Mouse (Mus musculus) MEL (cell line): ENCODE data around the gene Inpp5d. TPM values are rescaled to one million over a fixed set of nuclear protein-coding genes. Genes with fewer than 3 reads are reported as not detected.

Experiments
- DNase-seq: peaks from one replicate; pipeline ENCODE4 v3.0.0; 2011; ENCODE audit warnings: low read depth, low spot score
- H3K27ac ChIP-seq: 2 replicates; pipeline ENCODE4 v1.5.1; 2012; ENCODE audit warnings: low read depth, mild to moderate bottlenecking, control low read depth, low read length, moderate library complexity; ENCODE audit not compliant: control insufficient read depth
- H3K27me3 ChIP-seq, 2 experiments: fragments of 150-350 bp in 1 of 2; sonication (generic) in 1 of 2; 2 replicates each; pipeline ENCODE4 v1.6.1; 2012; ENCODE audit warnings: low read length in 2 of 2, mild to moderate bottlenecking in 2 of 2, improper control_type of control experiment in 1 of 2, moderate library complexity in 1 of 2; ENCODE audit not compliant: insufficient read depth in 2 of 2, control insufficient read depth in 1 of 2
- H3K36me3 ChIP-seq, 2 experiments: 2 replicates each; pipeline ENCODE4 v1.6.1; 2012 to 2014; ENCODE audit warnings: low read length in 2 of 2, improper control_type of control experiment in 1 of 2, inconsistent platforms in 1 of 2, mild to moderate bottlenecking in 1 of 2; ENCODE audit not compliant: insufficient read depth in 2 of 2, control insufficient read depth in 1 of 2
- H3K4me1 ChIP-seq, 2 experiments: fragments of 150-350 bp in 1 of 2; sonication (generic) in 1 of 2; 2 replicates each; pipeline ENCODE4 v1.6.1; 2012; ENCODE audit warnings: low read length in 2 of 2, improper control_type of control experiment in 1 of 2, mild to moderate bottlenecking in 1 of 2; ENCODE audit not compliant: insufficient read depth in 2 of 2, control insufficient read depth in 1 of 2
- H3K4me3 ChIP-seq, 2 experiments: fragments of 150-350 bp in 1 of 2; sonication (generic) in 1 of 2; 2 replicates each; pipeline ENCODE4 v1.5.1; 2012; ENCODE audit warnings: low read depth in 2 of 2, low read length in 2 of 2, mild to moderate bottlenecking in 2 of 2, moderate library complexity in 2 of 2, control low read depth in 1 of 2, improper control_type of control experiment in 1 of 2; ENCODE audit not compliant: control insufficient read depth in 1 of 2, insufficient read depth in 1 of 2
- H3K79me2 ChIP-seq: 2 replicates; pipeline ENCODE4 v1.6.1; 2012; ENCODE audit warnings: mild to moderate bottlenecking, low read length, moderate library complexity; ENCODE audit not compliant: control insufficient read depth, poor library complexity, insufficient read depth
- H3K9ac ChIP-seq: 2 replicates; pipeline ENCODE4 v1.6.1; 2012; ENCODE audit warnings: low read depth, mild to moderate bottlenecking, control low read depth, low read length, moderate library complexity; ENCODE audit not compliant: control insufficient read depth, poor library complexity, severe bottlenecking
- H3K9me3 ChIP-seq: fragments of 150-350 bp; sonication (generic); replicated peaks from 2 replicates; pipeline ENCODE4 v1.6.1; 2012; ENCODE audit warnings: mild to moderate bottlenecking, low read length, improper control_type of control experiment, moderate library complexity; ENCODE audit not compliant: insufficient read depth
- CHD1 ChIP-seq: IDR thresholded peaks from 2 replicates; pipeline ENCODE4 v1.6.1; 2012; ENCODE audit warnings: low read depth, mild to moderate bottlenecking, inconsistent platforms, low read length, improper control_type of control experiment
- ELF1 ChIP-seq: IDR thresholded peaks from 2 replicates; pipeline ENCODE4 v1.6.1; 2014; ENCODE audit warnings: low read depth, mild to moderate bottlenecking, inconsistent platforms, low read length, improper control_type of control experiment, moderate library complexity
- KAT2A ChIP-seq: conservative IDR thresholded peaks from 2 replicates; pipeline ENCODE4 v1.6.1; 2012; ENCODE audit warnings: low read depth, low read length, improper control_type of control experiment, inconsistent platforms
- MAFK ChIP-seq: IDR thresholded peaks from 2 replicates; pipeline ENCODE4 v1.6.1; 2011; ENCODE audit warnings: low read depth, mild to moderate bottlenecking, low read length, improper control_type of control experiment, borderline replicate concordance
- MAX ChIP-seq: IDR thresholded peaks from 2 replicates; pipeline ENCODE4 v1.6.1; 2011; ENCODE audit warnings: low read length, improper control_type of control experiment
- MAZ ChIP-seq: IDR thresholded peaks from 2 replicates; pipeline ENCODE4 v1.6.1; 2012; ENCODE audit warnings: low read depth, mild to moderate bottlenecking, inconsistent platforms, low read length, improper control_type of control experiment
- MEF2A ChIP-seq: IDR thresholded peaks from 2 replicates; pipeline ENCODE4 v1.6.1; 2014; ENCODE audit warnings: low read depth, mild to moderate bottlenecking, inconsistent platforms, low read length, improper control_type of control experiment; ENCODE audit not compliant: poor library complexity, insufficient replicate concordance, severe bottlenecking; ENCODE audit errors: extremely low read depth
- MXI1 ChIP-seq: IDR thresholded peaks from 2 replicates; pipeline ENCODE4 v1.6.1; 2011; ENCODE audit warnings: mild to moderate bottlenecking, low read depth, low read length, improper control_type of control experiment
- MYC ChIP-seq: IDR thresholded peaks from 2 replicates; pipeline ENCODE4 v1.6.1; 2011; ENCODE audit warnings: low read depth, mild to moderate bottlenecking, low read length, improper control_type of control experiment, moderate library complexity
- RAD21 ChIP-seq: IDR thresholded peaks from 2 replicates; pipeline ENCODE4 v1.6.1; 2011; ENCODE audit warnings: mild to moderate bottlenecking, low read depth, low read length, improper control_type of control experiment
- RCOR1 ChIP-seq: IDR thresholded peaks from 2 replicates; pipeline ENCODE4 v1.6.1; 2012; ENCODE audit warnings: low read depth, mild to moderate bottlenecking, inconsistent platforms, low read length, improper control_type of control experiment
- TAL1 ChIP-seq: IDR thresholded peaks from 2 replicates; pipeline ENCODE4 v1.6.1; 2012; ENCODE audit warnings: mild to moderate bottlenecking, inconsistent platforms, low read length, moderate library complexity, mixed read lengths
- TBP ChIP-seq: IDR thresholded peaks from 2 replicates; pipeline ENCODE4 v1.8.0; 2011; ENCODE audit warnings: low read depth, low read length, improper control_type of control experiment
- TCF12 ChIP-seq: IDR thresholded peaks from 2 replicates; pipeline ENCODE4 v1.6.1; 2014; ENCODE audit warnings: low read depth, mild to moderate bottlenecking, inconsistent platforms, low read length, improper control_type of control experiment, moderate library complexity
- USF1 ChIP-seq: IDR thresholded peaks from 2 replicates; pipeline ENCODE4 v1.6.1; 2014; ENCODE audit warnings: low read depth, mild to moderate bottlenecking, inconsistent platforms, low read length, improper control_type of control experiment, moderate library complexity
- polyA plus RNA-seq, 2 experiments: library from polyadenylated mRNA; stranded (reverse) in 1 of 2; unstranded in 1 of 2; fragments of >175 nt in 1 of 2; fragments of >200 nt in 1 of 2; gene quantifications; 2 replicates each; pipeline versions ENCODE4 v1.2.1 to v1.2.4; 2012; ENCODE audit warnings: low replicate concordance in 2 of 2, low read depth in 1 of 2; ENCODE audit not compliant: insufficient read length in 2 of 2, insufficient read depth in 1 of 2, missing spikeins in 1 of 2
- total RNA-seq: library from RNA; depleted of rRNA; stranded (reverse); fragments of 300-350 nt; gene quantifications from 2 replicates; pipeline ENCODE4 v1.2.3, GENCODE M21; 2012

The Inpp5d gene
- total and polyA plus RNA-seq, 3 experiments: 69.4 to 71.3 TPM; not detected in 1

DNA sequence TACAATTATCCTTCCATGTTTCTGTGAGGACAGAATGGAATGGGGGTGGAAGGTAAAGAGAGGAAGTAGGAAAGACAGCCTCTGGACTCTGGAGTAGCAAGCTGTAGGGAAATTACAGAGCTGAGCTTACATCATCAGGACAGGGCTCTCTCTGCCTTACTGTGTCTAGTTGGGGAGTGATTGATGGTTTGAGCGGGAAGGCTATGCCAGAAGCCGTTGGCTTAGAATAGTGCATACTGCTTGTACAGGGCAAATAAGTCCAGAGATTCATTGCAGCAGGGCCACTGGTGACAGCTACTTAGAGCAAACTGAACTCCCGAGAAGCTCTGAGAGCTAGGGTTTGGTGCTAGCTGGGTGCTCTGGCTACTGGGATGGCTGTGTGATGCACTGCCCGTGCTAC, 66.2 kb downstream of the Inpp5d start:
- Histone ChIP-seq H3K4me1 (no peaks in the 10 kb centered on the region), H3K4me3 (no peak overlapping the region), H3K27me3 (no peaks in the 10 kb centered on the region), H3K9me3 (no peaks in the 10 kb centered on the region), H3K9ac (no peak overlapping the region), H3K79me2 (no peaks in the 10 kb centered on the region), H3K36me3 (peaks cover 0 to 28% of the 10 kb centered on the region in 2 experiments; a peak in 2 of 4 replicates), H3K27ac (no peak overlapping the region)
- TF ChIP-seq RCOR1: no peak
- TF ChIP-seq CHD1: no peak
- no peak for TF ChIP-seq KAT2A
- no peak for TF ChIP-seq MAZ
- TF ChIP-seq MAFK: no peak
- TF ChIP-seq RAD21: no peak
- TF ChIP-seq MXI1: no peak
- TF ChIP-seq TBP: no peak
- no peak for TF ChIP-seq TAL1
- TF ChIP-seq MYC: no peak
- DNase-seq: no peak

GRCm38 (mm10) chr1:87687009-87687408, 66.9 kb downstream of the Inpp5d start:
- no peaks in the 10 kb centered on the region for H3K27me3 ChIP-seq
- TF ChIP-seq CHD1 (no peak), RCOR1 (no peak), ELF1 (no peak), KAT2A (no peak), MEF2A (no peak), TCF12 (no peak), MAX (no peak), MYC (no peak), USF1 (no peak)
- TF ChIP-seq, all 39 proteins: peak for 0
- no peak overlapping the region for H3K27ac ChIP-seq
- H3K79me2 ChIP-seq: no peaks in the 10 kb centered on the region
- no peak overlapping the region for H3K4me3 ChIP-seq
- H3K9ac ChIP-seq: no peak overlapping the region
- DNase-seq: no peak
- no peaks in the 10 kb centered on the region for H3K9me3 ChIP-seq
- peaks cover 0 to 24% of the 10 kb centered on the region in 2 experiments; a peak in 2 of 4 replicates for H3K36me3 ChIP-seq
- no peaks in the 10 kb centered on the region for H3K4me1 ChIP-seq
